Mouse (Mus musculus) CD4-positive naive resting alpha-beta T cell, adult 57 days (primary cell): ENCODE results near the gene Tdrd5. TPM values are rescaled to one million over a fixed set of nuclear protein-coding genes. Genes with fewer than 3 reads are reported as not detected.

Experiments
- total RNA-seq: library from RNA; stranded (reverse); gene quantifications from one replicate; pipeline ENCODE4 v1.2.4, GENCODE M21; 2023

Gene Tdrd5
- 0.27 TPM for total RNA-seq

DNA sequence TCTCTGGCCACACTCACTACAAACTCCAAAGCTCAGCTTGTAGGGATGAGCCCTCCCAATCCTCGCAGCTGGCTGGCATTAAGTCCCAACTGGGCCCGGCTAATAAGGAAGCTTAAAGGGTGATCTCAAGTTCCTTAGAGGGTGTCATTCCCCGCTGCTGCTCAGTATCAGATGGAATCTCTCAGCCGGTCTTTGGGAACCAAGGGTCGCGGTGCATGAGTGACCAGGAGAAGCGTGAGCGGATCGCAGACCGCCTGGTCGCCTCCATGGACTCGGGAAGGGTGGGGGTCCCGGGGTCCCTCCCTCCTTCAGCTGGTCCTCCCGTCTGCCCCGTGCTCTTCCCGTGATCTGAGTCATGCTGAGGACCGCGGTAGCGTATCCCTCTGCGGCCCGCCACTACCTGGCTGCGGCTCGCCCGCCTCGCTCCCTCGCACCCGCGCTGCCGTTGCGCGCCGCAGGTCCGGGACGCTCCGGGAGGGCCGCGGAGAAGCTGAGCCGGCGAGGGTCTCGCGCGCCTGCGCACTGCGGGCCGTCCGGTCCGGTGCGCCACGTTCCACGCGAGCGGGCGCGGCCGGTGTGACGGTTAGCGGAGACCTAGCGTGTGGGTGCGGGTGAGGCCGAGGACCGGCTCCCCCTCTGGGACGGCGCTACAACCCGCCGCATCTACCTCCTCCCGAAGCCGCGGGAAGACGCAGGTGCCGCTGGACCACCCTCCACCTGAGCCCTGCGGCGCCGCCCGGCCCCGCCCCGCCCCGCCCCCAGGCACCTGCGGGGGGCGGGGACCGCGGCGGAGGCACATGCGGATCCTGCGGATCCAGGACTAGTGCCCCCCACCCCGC lies at the start of gene Tdrd5:
Gene Tdrd5, minus strand, starts transcription at position 754 of the 839 bp plus-strand sequence.

GRCm38 (mm10) chr1:156310630-156311029 lies 7.2 kb upstream of the Tdrd5 start, which contains the start of gene Nphs2:
Nphs2 (plus strand) TSS chr1:156310727.

Other genes starting within 250 kb of the Tdrd5 start
- gene Fam163a, start 98.6 kb downstream of the Tdrd5 start, total RNA-seq, result not detected
- gene Nphs2, start 7.1 kb upstream of the Tdrd5 start, total RNA-seq, result not detected
- gene Gm2000, start 62.4 kb upstream of the Tdrd5 start, total RNA-seq, result 1,525 TPM
- gene Axdnd1, start 117.5 kb upstream of the Tdrd5 start, total RNA-seq, result 2.2 TPM
- 23.6 TPM for gene Soat1, start 170.7 kb upstream of the Tdrd5 start, total RNA-seq
- 35.0 TPM for gene Gm10031, start 220.3 kb upstream of the Tdrd5 start, total RNA-seq